Mouse (Mus musculus) lung, postnatal 0 days (tissue): ENCODE results near the gene Dpyd.

ENCODE experiments used
- CTCF ChIP-seq: IDR thresholded peaks from 2 replicates; pipeline ENCODE4 v1.5.1; 2016; ENCODE audit warnings: antibody characterized with exemption, mild to moderate bottlenecking
- EP300 ChIP-seq: IDR thresholded peaks from 2 replicates; pipeline ENCODE4 v1.6.1; 2016; ENCODE audit warnings: antibody characterized with exemption, mild to moderate bottlenecking, control low read depth

DNA sequence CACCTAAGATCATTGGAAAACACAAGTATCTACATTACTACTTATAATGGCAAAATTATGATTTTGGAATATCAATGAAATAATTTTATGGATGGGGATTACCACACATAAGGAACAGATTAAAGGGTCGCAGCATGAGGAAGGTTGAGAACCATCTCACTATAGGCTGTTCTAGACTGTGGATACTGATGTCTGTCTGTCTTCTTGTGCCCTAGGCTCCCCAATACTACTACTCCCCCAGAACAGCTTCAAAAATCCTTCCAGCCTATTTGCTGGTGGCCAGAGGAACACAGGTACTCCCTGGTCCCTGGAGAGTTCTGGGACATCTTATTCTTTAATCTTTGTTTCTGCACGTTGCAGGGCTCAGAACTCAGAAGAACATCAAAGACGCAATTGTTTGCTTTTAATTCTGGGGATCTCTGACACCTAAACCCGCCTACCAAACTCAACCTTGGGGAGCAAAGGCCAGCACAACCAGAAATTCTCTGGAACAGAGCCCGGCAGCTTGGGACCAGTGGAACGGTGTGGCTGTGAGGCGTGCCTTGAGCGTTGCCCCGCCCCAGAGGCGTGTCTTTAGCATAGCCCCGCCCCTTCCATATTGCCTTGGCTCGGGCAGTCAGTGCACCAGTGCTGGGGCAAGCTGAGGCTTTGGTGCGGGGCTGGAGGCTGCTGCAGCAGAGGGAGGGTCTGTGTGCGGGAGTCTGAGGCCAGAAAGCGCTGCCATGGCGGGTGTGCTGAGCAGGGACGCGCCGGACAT lies at the start of gene Dpyd:
- TF ChIP-seq CTCF: no peak
- TF ChIP-seq EP300: no peak
